In the genomic region with DNA sequence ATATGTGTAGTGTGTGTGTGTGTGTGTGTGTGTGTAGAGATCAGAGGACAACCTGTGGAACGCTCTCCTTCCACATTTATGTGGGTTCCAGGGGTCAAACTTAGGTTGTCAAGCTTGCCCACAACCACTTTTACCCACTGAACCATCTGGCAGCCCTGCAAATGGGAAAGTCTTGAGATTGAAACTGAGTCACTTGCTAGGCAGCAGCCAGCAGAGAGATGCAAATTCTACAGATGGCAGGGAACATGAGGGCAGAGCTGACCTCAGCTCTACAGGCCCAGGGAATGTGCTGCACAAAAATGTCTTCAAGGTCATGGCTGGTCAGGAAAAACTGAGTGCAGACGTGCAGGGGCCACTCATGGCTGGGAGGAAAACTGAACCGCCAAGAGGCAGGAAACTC, we compare ENCODE assay signal across 38 mouse cellular contexts. TPM values are rescaled to one million over a fixed set of nuclear protein-coding genes. Genes with fewer than 3 reads are reported as not detected.
"Had no signal": no experiment of that assay in that cellular context is flagged by ENCODE, and none has a peak within 500 bp of the region (broad histone marks: within the 10 kb centered on the region; RNA-seq: fewer than 3 reads in every experiment).

No protein-coding gene starts in this region.

- H3K9me3 ChIP-seq: embryonic facial prominence, embryonic 12.5 days; embryonic facial prominence, embryonic 13.5 days; embryonic facial prominence, embryonic 15.5 days; forebrain, embryonic 12.5 days; forebrain, embryonic 13.5 days; forebrain, embryonic 15.5 days had no signal

- H3K27ac ChIP-seq: embryonic facial prominence, embryonic 10.5 days; embryonic facial prominence, embryonic 12.5 days; embryonic facial prominence, embryonic 13.5 days; embryonic facial prominence, embryonic 15.5 days; forebrain, embryonic 10.5 days; forebrain, embryonic 12.5 days; forebrain, embryonic 13.5 days; forebrain, embryonic 15.5 days; gastrocnemius, adult 2 months; heart, adult 2 months had no signal

- H3K4me3 ChIP-seq: embryonic facial prominence, embryonic 10.5 days; embryonic facial prominence, embryonic 12.5 days; embryonic facial prominence, embryonic 13.5 days; embryonic facial prominence, embryonic 15.5 days; erythroblast, embryonic 14.5 days; forebrain, embryonic 10.5 days; forebrain, embryonic 12.5 days; forebrain, embryonic 13.5 days; forebrain, embryonic 15.5 days; gastrocnemius, adult 2 months; heart, adult 2 months had no signal

- H3K36me3 ChIP-seq: embryonic facial prominence, embryonic 10.5 days; embryonic facial prominence, embryonic 12.5 days; embryonic facial prominence, embryonic 13.5 days; embryonic facial prominence, embryonic 15.5 days; forebrain, embryonic 10.5 days; forebrain, embryonic 12.5 days; forebrain, embryonic 15.5 days had no signal

- H3K9ac ChIP-seq: embryonic facial prominence, embryonic 12.5 days; embryonic facial prominence, embryonic 13.5 days; embryonic facial prominence, embryonic 15.5 days; forebrain, embryonic 12.5 days; forebrain, embryonic 13.5 days; forebrain, embryonic 15.5 days; forebrain, postnatal 0 days had no signal

- H3K4me1 ChIP-seq: embryonic facial prominence, embryonic 10.5 days; embryonic facial prominence, embryonic 12.5 days; embryonic facial prominence, embryonic 13.5 days; embryonic facial prominence, embryonic 15.5 days; forebrain, embryonic 10.5 days; forebrain, embryonic 12.5 days; forebrain, embryonic 13.5 days; forebrain, embryonic 15.5 days had no signal

- DNase-seq: cerebellum, adult 9-11 months; cerebellum, postnatal 10 days; cerebellum, postnatal 14 days; cerebellum, postnatal 25 days; cerebellum, postnatal 36 days; embryo, embryonic 11 days; forebrain, postnatal 0 days; gastrocnemius, adult 2 months; gastrocnemius, postnatal 10 days; gastrocnemius, postnatal 14 days; gastrocnemius, postnatal 25 days; gastrocnemius, postnatal 36 days; heart, adult 11 months; heart, adult 18-20 months; heart, adult 2 months had no signal

- H3K4me2 ChIP-seq: embryonic facial prominence, embryonic 12.5 days; embryonic facial prominence, embryonic 13.5 days; embryonic facial prominence, embryonic 15.5 days; forebrain, embryonic 12.5 days; forebrain, embryonic 13.5 days; forebrain, embryonic 15.5 days had no signal

- H3K27me3 ChIP-seq: embryonic facial prominence, embryonic 12.5 days; embryonic facial prominence, embryonic 13.5 days; embryonic facial prominence, embryonic 15.5 days; forebrain, embryonic 12.5 days; forebrain, embryonic 13.5 days; forebrain, embryonic 15.5 days had no signal

RNA-seq across cellular contexts. Expression of gene Cd22, which starts 1.2 kb away (rescaled TPM):
- total RNA-seq: forebrain, postnatal 0 days; gastrocnemius, adult 18-20 months; gastrocnemius, adult 8-10 months; gastrocnemius, postnatal 36 days; granulocyte monocyte progenitor cell, adult 5-6 weeks had no signal
- polyA plus RNA-seq: embryonic facial prominence, embryonic 11.5 days; embryonic facial prominence, embryonic 13.5 days; erythroblast, embryonic 14.5 days; forebrain, embryonic 10.5 days; forebrain, embryonic 11.5 days; forebrain, embryonic 12.5 days; forebrain, embryonic 13.5 days; forebrain, embryonic 14.5 days; forebrain, embryonic 15.5 days; forebrain, postnatal 0 days had no signal

RNA-seq across cellular contexts. Expression of gene Ffar1, which starts 20.0 kb away (rescaled TPM):
- total RNA-seq: common myeloid progenitor, adult 5-6 weeks; forebrain, postnatal 0 days; gastrocnemius, adult 18-20 months; gastrocnemius, adult 2 months; gastrocnemius, adult 8-10 months; gastrocnemius, postnatal 10 days; gastrocnemius, postnatal 14 days; gastrocnemius, postnatal 25 days; gastrocnemius, postnatal 36 days; gastrocnemius, postnatal 4 days; granulocyte monocyte progenitor cell, adult 5-6 weeks; heart, adult 2 months; heart, adult 8-10 months had no signal
- polyA plus RNA-seq: embryonic facial prominence, embryonic 10.5 days; embryonic facial prominence, embryonic 11.5 days; embryonic facial prominence, embryonic 12.5 days; embryonic facial prominence, embryonic 13.5 days; embryonic facial prominence, embryonic 14.5 days; embryonic facial prominence, embryonic 15.5 days; erythroblast, embryonic 14.5 days; forebrain, embryonic 10.5 days; forebrain, embryonic 11.5 days; forebrain, embryonic 12.5 days; forebrain, embryonic 13.5 days; forebrain, embryonic 14.5 days; forebrain, embryonic 15.5 days; forebrain, embryonic 16.5 days; forebrain, postnatal 0 days; frontal cortex, adult 2 months had no signal

RNA-seq across cellular contexts. Expression of gene Ffar3, which starts 25.4 kb away (rescaled TPM):
- total RNA-seq: common myeloid progenitor, adult 5-6 weeks; forebrain, postnatal 0 days; gastrocnemius, adult 18-20 months; gastrocnemius, adult 2 months; gastrocnemius, adult 8-10 months; gastrocnemius, postnatal 10 days; gastrocnemius, postnatal 14 days; gastrocnemius, postnatal 25 days; gastrocnemius, postnatal 36 days; gastrocnemius, postnatal 4 days; granulocyte monocyte progenitor cell, adult 5-6 weeks; heart, adult 18-20 months; heart, adult 2 months; heart, adult 8-10 months had no signal
- polyA plus RNA-seq: embryonic facial prominence, embryonic 10.5 days; embryonic facial prominence, embryonic 11.5 days; embryonic facial prominence, embryonic 13.5 days; embryonic facial prominence, embryonic 14.5 days; embryonic facial prominence, embryonic 15.5 days; erythroblast, embryonic 14.5 days; forebrain, embryonic 10.5 days; forebrain, embryonic 11.5 days; forebrain, embryonic 12.5 days; forebrain, embryonic 13.5 days; forebrain, embryonic 14.5 days; forebrain, embryonic 15.5 days; forebrain, embryonic 16.5 days; forebrain, postnatal 0 days; frontal cortex, adult 2 months; gonadal fat pad, adult 2 months; heart, adult 2 months had no signal

RNA-seq across cellular contexts. Expression of gene Mag, which starts 33.3 kb away (rescaled TPM):
- total RNA-seq: common myeloid progenitor, adult 5-6 weeks; heart, adult 2 months; heart, adult 8-10 months had no signal
- polyA plus RNA-seq: erythroblast, embryonic 14.5 days had no signal

RNA-seq across cellular contexts. Expression of gene Hamp2, which starts 43.1 kb away (rescaled TPM):
- total RNA-seq: common myeloid progenitor, adult 5-6 weeks; forebrain, postnatal 0 days; gastrocnemius, adult 18-20 months; gastrocnemius, adult 2 months; gastrocnemius, adult 8-10 months; gastrocnemius, postnatal 10 days; gastrocnemius, postnatal 14 days; gastrocnemius, postnatal 25 days; gastrocnemius, postnatal 36 days; gastrocnemius, postnatal 4 days; granulocyte monocyte progenitor cell, adult 5-6 weeks had no signal
- polyA plus RNA-seq: cortical plate, adult 2 months; embryonic facial prominence, embryonic 10.5 days; embryonic facial prominence, embryonic 11.5 days; embryonic facial prominence, embryonic 12.5 days; embryonic facial prominence, embryonic 14.5 days; embryonic facial prominence, embryonic 15.5 days; erythroblast, embryonic 14.5 days; forebrain, embryonic 10.5 days; forebrain, embryonic 11.5 days; forebrain, embryonic 12.5 days; forebrain, embryonic 13.5 days; forebrain, embryonic 14.5 days; forebrain, embryonic 15.5 days; forebrain, embryonic 16.5 days; forebrain, postnatal 0 days; frontal cortex, adult 2 months had no signal
